Mouse (Mus musculus) neural tube, embryonic 10.5 days (tissue): ENCODE measurements around the gene Rsg1.

Experiments
- DNase-seq: peaks from one replicate; pipeline ENCODE4 v3.0.0-alpha.2; 2017; ENCODE audit warnings: low spot score; ENCODE audit errors: extremely low spot score

The Rsg1 gene

DNA sequence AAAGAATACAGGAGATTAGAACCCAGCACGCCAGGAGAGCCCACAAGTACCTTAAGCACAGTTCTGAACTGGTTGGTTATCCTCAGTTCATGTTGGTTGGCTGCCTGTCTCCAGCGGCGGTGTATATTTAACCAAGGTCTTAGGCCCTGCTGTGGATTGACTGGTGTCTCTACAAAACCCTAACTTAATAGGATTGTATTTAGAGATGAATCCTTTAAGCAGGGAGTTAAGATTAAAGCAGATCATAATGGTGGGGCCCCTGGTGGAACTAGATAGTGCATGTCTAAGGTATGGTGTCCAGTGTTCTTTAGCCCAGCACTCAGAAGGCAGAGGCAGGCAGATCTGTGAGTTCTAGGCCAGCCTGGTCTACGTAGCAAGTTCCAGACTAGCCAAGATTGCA is 2.1 kb upstream of the Rsg1 start:
- DNase-seq, result no peak

DNA sequence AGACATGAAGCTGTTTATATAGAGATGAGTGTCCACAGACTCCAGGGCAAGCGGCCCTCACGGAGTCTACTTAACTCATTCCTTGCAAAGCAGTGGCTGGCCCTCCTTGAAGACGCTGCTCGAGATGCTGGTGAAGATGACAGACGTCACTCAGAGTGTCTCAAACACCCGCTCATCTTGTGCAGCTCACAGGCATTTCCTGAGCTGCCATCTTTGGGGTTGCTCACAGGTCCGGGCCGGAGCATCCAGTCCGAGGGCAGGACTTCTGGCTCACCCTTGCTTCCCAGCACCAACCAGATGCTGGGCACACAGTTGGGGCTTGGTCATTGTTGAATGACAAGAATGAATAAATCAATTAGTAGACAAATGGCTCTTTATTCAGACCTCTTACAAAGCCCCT is 864 bp upstream of the Rsg1 start:
- no peak for DNase-seq

DNA sequence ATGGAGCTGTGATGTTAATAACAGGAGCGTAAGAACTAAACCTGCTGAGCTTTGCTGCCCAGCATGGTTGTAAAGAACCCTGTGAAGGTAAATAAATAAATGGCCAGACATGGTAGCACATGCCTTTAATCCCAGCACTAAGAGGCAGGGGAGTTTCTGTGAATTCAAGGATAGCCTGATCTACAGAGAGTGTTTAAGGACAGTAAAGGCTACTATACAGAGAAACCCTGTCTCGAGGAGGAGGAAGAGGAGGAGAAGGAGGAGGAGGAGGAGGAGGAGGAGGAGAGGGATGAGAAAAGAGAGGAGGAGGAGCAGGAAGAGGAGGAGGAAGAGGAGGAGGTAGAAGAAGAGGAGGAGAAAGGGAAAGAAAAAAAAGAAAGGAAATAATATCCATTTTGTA is 414 bp upstream of the Rsg1 start:
- DNase-seq, result no peak

DNA sequence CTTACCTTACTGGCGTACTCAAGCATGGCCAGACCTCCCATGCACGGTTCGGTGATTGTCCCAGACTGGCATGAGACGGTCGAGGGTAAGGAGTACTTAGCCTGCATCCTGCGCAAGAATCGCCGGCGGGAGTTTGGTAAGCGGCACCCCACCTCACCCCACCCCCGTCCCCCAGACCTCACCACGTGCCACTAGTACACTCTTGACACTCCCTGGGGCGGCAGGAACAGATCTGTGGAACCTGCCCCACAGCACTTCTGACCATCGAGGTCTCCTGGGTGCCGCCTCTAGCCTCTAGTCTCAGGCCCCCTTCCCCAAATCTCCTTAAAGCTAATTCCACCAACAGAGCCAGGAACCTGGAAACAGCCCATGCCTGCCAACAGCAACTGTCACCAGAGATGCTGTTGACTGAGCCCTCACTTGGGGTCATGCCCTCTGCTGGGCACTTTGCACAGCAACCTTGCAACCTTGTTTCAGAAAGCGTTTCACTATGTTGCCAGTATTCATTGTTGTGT is 638 bp downstream of the Rsg1 start:
- DNase-seq, result peak; percentile 43

DNA sequence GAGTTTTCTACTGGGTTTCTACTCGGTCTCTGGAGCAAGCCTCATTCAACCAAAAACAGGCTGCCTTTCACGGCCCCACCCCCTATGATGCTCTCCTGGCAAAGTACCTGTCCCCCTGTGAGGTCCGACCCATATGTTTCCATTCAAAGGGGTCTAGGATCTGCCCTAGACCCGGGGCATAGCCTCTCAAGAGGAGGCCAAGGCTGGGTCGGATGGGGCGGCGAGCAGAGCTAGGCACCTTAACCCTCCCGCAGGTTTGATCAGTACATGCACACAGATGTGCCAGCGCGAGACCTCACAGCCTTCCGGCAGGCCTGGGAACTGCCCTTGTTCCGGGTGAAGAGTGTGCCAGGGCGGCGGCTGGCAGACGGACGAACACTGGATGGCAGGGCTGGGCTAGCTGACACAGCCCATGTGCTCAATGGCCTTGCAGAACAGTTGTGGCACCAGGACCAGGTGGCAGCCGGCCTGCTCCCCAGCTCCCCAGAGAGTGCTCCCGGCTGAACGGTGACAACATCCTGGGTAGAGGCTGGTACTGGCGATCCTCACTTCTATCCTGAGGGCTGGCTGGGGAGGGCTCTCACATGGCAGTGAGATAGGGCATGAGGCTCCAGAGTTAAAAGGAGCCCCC is 5.9 kb downstream of the Rsg1 start:
- no peak for DNase-seq

DNA sequence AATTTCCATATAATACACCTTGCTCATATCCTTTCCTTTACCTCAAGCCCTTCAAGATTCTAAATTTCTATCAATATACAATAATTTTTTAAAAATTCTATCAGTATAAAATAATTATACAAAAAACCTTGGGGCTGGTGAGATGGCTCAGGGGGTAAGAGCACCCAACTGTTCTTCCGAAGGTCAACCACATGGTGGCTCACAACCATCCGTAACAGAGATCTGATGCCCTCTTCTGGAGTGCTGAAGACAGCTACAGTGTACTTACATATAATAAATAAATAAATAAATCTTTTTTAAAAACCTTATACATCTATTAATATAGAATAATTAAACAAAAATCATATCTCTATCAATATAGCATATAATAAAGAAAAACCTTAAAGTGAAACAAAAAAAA is 8.1 kb downstream of the Rsg1 start:
- DNase-seq, result no peak

DNA sequence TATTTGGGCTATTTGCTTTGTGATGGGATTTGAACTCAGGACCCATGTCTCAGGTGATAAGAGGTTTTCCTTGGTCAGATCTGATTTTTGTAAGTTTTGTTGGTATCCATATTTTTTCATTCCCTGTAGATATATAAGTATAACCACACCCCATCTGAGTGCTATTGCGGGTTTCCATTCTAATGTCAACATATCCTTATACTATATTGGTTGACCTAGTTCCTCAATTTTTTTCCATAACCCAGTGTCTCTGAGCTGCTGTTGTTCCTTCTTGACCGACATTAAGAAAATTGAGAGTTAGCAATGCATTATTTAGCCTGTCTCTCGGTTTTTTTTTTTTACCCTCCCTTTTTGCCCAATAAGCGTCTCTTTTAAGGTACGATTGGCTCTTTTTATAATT is 9.0 kb downstream of the Rsg1 start:
- no peak for DNase-seq

DNA sequence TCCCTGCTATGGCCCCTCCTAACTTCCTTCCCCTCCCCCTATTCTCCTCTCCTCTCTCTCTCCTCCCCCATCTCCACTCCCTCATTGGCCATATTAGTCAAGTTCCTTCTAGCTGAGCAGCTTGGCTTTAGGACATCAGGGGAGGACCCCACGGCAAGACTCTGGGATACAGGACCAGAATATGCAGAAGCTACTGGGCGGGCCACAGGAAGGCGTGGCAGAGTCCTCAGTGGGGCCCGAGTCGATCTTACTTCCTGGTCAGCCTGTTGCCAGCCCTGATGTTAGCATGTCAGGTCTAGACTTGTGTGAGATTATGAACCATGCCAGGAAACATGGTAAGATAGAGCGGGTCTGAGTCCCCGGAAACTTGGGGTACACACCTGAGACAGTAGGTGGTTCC is 14.9 kb downstream of the Rsg1 start:
- DNase-seq, result no peak

DNA sequence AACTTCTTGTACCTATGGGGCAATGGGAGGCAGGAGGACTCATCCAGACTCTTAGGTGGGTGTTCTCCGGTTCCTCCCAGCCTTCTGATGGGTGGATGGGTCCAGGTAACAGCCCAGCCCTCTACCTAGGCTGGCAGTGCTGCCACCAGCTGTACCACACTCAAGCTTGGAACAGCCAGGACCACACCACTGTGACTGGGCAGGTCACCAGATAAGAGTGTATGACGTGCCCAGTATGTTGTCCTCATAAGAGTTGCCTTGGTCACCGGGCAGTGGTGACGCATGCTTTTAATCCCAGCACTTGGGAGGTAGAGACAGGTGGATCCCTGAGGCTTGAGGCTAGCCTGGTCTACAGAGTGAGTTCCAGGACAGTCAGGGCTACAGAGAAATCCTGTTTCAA is 19.4 kb downstream of the Rsg1 start:
- no peak for DNase-seq

DNA sequence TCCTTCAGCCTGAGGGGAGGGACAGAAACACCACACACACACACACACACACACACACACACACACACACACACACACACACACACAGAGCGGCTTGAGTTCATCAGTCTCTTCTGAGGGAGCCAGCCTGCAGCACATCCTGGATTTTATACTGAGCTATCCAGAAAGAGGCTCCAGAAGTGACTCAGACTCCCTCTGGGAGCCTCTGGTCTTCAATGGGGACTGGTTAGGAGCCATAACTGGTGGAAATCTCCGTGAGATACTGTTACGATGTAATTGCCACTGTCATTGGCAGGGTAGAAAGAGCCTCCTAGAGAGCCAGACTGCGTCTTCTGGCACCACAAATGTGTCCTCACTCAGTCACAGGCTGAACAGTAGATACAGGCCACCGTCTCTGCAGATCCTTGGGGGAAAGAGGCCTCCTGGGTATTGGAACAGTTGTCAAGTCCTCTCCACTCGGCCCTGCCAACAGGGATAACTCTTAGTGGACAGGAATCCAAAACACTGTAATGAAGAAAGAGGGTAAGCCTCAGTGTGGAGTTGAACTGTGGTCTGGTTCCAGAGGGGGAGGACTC is 21.9 kb downstream of the Rsg1 start:
- no peak for DNase-seq

DNA sequence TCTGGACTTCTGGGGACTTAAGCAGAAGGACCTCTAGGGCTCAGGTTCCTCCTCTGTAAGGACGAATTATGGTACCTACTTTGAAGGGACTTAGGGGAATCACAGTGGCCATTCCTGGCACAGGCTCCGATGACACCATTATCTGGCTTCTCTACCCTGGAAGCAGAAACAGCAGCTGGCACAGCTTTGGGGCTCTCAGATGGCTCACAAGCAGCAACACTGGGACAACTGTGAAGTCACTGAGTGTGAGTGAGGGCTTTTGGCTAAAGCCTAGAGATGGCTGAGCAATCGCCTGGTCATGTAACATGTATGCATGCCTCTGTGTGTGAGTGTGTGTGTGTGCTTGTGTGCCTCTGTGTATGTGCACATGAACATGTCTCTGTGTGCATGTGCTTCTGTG is 23.1 kb downstream of the Rsg1 start:
- no peak for DNase-seq

DNA sequence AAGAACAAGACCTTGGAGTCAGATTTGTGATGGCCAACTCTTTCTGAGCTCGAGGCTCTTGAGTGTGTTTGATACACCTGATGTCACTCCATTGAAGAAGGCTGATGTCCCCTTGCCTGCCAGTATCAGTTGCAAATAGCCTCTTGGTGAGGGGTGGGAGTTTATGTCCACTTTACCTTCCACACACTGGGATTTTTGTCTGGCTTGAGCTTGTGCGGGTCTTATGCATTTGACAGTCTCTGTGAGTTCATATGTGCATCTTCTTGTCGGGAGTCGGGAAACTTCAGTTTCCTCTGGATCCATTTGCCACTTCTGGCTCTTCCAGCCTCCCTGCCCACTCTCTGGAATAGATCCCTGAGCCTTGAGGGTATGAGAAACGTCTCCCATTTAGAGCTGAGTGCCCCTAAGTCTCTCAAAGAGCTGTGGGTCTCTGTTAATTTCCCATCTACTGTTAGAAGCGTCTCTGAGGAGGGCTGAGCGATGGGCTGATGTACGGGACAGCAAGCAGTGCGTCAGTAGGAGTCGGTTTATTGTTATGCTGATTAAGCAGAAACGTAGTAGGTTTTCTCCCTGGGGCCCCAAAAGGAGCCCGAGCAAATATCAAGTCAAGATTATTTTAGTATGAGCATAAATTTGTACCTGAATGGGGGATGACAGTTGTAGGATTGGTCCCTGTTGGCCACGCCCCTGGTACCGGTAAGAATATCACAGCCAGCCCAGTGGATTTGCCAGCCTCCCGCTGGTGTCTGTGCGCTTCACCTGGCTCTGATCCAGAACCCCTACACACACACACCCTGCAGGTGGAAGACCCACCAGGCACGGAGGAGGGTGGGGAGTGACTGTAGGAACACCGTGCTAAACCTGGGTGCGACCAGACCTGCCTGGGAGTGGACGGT is 25.0 kb downstream of the Rsg1 start:
- DNase-seq, result no peak

DNA sequence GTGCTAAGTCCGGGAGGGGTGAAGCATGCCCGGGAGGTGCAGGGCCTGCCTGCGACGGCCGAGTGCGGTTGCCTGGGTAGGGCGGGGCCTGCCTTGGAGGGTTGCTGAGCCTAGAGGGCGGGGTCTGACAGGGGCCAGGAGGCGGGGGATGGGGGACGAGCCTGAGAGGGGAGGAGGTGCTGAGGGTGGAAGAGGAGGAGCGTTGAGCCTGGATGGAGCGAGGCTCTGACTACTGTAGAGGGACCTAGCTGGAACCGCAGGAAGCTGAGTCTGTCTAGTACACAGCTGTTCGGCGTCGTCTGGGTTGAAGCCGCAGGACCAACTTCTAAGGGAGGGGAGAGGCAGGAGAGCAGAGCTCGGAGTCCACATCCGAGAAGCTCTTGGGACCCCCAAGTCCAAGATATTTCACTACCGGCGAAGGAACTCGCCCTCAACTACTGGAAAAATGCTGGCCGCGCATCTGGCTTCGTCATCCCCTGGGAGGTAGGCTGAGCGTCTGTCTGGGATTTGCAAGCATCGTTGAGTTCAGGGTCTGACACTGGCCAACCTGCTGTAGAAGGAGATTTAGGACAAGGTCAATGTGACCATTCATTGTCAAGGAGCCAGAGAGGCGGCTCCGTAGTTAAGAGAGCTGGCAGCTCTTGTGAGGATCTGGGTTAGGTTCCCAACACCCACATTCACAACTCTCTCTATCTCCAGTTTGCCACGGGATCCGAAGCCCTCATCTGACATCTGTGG is 25.8 kb downstream of the Rsg1 start, which contains the start of gene Arhgef19:
Gene Arhgef19 (plus strand): TSS at position 112 of the 738 bp plus-strand sequence.
- DNase-seq, result peak; percentile 80

DNA sequence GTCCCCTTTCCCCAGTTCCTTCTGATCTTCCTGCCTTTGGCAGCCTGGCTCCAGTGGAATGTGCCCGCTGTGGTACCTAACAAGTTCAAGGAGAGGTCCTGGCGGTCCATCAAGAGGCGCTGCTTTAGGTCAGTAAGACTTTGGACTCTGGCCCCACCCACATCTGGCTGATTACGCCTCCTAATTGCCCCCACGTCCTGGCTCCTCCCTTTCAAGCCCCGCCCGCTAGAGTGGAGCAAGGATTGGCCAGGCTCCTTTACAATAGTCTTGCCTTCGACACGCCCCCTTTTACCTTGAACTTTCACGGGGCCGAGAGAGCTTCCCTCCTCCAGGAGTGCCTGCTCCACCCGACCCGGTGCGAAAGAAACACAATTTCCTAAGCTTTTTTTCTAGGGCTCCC is 26.9 kb downstream of the Rsg1 start:
- peak; percentile 27 for DNase-seq

DNA sequence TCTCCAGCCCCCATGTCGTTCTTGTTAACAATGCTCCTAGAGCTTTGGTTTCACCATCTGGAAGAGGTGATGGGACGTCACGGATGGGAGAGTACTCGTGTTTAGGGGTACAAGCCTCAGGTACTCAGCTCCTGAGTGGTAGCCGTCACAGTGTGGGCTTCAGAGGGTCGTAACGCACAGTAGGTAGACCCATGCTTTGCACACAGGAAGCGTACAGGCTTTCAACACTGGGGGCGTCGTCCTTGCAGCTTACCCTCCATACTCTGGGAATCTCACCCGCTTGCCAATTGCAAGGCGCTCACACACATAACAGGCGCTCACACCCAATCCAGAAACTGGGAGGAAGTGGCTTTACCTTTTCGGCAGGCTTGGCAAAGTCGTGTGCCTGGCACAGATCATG is 28.1 kb downstream of the Rsg1 start:
- DNase-seq, result no peak

DNA sequence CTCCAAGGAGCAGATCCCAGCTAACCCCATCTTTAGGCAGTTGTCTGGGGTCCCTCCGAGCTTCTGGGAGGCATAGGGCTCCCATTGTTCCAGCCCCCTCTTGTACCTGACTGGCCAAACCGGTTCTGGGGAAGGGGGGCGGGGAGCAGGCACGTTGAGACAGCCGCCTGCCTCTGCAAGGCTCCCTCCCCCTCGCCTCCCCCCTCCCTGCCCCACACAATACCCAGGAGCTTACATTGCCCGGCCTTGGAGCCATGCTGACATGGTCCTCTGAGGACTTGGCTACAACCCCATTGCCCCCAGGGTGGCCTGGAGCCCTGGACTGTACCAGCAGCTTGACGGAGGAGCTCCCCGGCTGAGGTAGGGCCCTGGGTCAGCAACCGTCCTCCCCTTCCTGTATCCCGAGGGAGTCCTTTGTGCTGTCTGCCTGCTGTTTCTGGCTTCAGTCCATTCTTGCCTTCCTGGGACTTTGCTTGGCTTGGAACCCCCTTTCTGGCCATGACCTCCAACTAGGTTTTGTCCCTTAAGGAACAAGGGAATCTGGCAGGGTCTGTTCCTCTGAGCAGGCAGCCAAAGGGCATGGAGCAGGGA is 29.0 kb downstream of the Rsg1 start:
- DNase-seq, result no peak

DNA sequence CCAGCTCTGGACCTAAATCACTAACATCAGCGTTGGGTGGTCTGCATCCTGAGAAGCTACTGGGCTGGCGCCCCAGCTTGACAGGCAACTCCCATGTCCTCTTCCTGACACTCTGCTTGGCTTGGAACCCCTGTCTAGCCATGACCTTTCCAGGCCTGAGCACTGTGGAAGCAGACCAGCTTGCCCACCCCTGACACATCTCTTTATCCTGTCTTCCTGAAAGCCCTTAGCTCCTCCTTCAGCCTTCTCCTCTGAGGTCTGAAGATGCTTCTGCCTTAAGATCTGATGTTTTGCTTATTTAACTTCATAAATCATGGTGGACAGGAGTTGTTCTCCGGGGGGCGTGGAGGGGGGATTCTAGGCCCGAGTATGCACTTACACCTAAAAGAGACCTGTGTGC is 29.9 kb downstream of the Rsg1 start:
- no peak for DNase-seq

DNA sequence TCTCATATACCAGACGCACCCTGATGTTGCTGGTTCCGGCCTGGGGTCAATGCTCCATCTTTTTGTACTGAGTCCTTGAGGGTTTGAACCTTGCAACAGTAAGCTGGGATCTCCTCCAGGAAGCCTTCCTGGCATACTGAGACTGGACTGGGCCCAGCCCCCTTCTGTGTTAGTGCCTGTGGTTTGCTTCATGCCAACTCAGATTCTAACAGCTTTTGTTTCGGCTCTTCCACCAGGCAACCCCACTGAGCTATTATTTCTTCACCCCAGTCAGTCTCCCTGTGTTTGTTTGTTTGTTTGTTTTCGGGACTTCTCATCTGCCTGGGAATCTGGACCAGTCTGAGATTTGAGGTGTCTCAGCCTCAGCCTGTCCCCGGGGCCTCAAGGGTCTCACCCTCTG is 30.6 kb downstream of the Rsg1 start:
- DNase-seq, result no peak

DNA sequence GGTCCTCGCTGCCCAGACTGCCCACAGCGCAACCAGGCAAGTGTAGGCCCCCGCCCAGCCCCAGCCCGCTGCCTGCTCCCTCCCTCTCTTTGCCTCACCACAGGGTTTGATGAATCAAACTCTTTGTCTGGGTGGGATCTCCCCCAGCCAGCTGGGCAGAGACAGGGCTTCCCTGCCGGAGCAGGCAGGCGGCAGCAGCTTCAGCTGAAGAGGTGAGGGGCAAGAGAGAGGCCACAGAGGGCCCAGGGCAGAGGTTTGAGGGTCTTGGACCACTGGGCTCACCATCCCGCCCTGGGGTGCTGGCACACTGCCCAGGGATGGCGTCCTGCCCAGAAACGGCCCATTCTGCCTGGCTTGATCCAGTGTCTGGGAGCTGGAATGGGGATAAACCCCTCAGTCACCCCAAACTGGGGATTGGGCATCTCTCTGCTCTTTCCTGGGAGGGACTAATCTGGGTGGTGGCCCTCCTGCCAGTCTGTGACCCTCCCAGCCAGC is 31.2 kb downstream of the Rsg1 start:
- DNase-seq, result no peak

DNA sequence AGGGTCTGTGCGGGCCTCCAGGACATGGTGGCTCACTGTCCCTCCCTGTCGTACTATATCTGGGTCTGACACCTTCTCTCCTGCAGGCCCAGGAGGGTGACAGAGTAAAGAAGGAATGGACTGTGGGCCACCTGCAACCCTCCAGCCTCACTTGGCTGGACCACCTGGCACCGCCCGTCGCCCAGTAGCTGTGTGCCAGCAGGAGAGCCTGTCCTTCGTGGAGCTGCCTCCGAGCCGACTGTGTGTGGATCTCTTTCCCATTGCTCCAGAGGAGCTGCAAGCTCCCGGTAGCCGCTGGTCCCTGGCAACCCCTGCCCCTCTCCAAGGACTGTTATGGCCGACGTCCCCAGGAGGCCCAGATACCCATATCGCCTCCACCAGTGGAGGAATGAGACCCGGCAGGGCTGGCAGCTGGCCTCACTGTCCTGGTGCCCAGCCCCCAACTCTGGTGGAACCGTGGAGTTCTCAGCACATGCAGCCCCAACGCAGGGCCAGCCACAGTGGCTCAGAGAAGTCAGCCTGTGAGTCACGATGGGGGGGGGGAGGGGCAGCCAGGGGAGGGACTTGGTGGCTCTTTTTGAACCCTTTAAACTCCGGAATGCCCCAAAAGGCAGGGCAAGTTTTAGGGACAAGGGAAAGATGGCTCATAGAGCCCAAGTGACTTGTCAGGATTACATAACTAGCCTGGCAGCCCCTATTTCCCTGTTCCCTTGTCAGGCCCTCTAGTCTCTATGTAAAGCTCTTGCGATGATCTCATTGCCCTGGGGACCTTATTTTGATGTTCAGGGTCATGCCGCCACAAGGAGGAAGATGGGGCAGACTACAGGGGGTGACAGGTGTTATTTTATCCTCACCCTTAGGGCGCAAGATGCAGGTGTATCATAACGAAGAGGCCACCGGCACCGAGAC is 32.6 kb downstream of the Rsg1 start:
- no peak for DNase-seq
